Mouse (Mus musculus) midbrain, embryonic 15.5 days (tissue): Measurements from ENCODE around the gene Dlgap1. TPM values are rescaled to one million over a fixed set of nuclear protein-coding genes. Genes with fewer than 3 reads are reported as not detected.
"Not testable (repeated sequence)": the region's sequence is repeated elsewhere in the genome, so short reads cannot be mapped to it uniquely, and the experiment has no call there.

Experiments used
- ATAC-seq: fragments of 200-750 bp; cut with Nextera tagmentation; replicated peaks from 2 replicates; pipeline ENCODE4 v1.8.0; 2017; ENCODE audit warnings: moderate TSS enrichment
- H3K27ac ChIP-seq: fragments of 300-500 bp; sonication (generic); 2 replicates; pipeline ENCODE4 v1.5.1; 2015; ENCODE audit warnings: mild to moderate bottlenecking, inconsistent platforms
- H3K27me3 ChIP-seq: fragments of 300-500 bp; sonication (generic); replicated peaks from 2 replicates; pipeline ENCODE4 v1.6.1; 2015; ENCODE audit warnings: inconsistent platforms
- H3K36me3 ChIP-seq: fragments of 300-500 bp; sonication (generic); replicated peaks from 2 replicates; pipeline ENCODE4 v1.6.1; 2015; ENCODE audit warnings: inconsistent platforms
- H3K4me1 ChIP-seq: fragments of 300-500 bp; sonication (generic); 2 replicates; pipeline ENCODE4 v1.6.1; 2015; ENCODE audit warnings: inconsistent platforms
- H3K4me2 ChIP-seq: fragments of 300-500 bp; sonication (generic); 2 replicates; pipeline ENCODE4 v1.6.1; 2015; ENCODE audit warnings: inconsistent platforms, mild to moderate bottlenecking, moderate library complexity
- H3K4me3 ChIP-seq: fragments of 300-500 bp; sonication (generic); 2 replicates; pipeline ENCODE4 v1.5.1; 2015; ENCODE audit warnings: mild to moderate bottlenecking, inconsistent platforms
- H3K9ac ChIP-seq: fragments of 300-500 bp; sonication (generic); 2 replicates; pipeline ENCODE4 v1.6.1; 2015; ENCODE audit warnings: mild to moderate bottlenecking, inconsistent platforms
- H3K9me3 ChIP-seq: fragments of 300-500 bp; sonication (generic); 2 replicates; pipeline ENCODE4 v1.6.1; 2016; ENCODE audit warnings: inconsistent platforms
- WGBS: fragments of 180-500 bp; shearing (Covaris S2); methylation state at CpG from one replicate; pipeline ENCODE4 v1.1.7; 2015; ENCODE audit warnings: mixed read lengths; 5-methylcytosine and 5-hydroxymethylcytosine counted together
- polyA plus RNA-seq: library from polyadenylated mRNA; unstranded; fragments of >200 nt; fragmentation: Nextera tagmentation; extraction: Ambion mirVana; gene quantifications from 2 replicates; pipeline ENCODE4 v1.2.1, GENCODE M21; 2015

The Dlgap1 gene
- polyA plus RNA-seq, 1 experiment from 2014 or later = 28.4 TPM

GRCm38 (mm10) chr17:70828569-70828968 lies 859.7 kb downstream of the Dlgap1 start:
- H3K36me3 ChIP-seq = no peaks in the 10 kb centered on the region
- ATAC-seq = no peak
- WGBS = 89% methylated on average over 2 of the region's 2 CpGs
- no peak overlapping the region for H3K9ac ChIP-seq
- H3K27ac ChIP-seq = no peak overlapping the region
- no peak overlapping the region for H3K4me2 ChIP-seq
- H3K4me1 ChIP-seq = no peaks in the 10 kb centered on the region
- H3K4me3 ChIP-seq = no peak overlapping the region
- no peaks in the 10 kb centered on the region for H3K9me3 ChIP-seq
- 0 out of 2 replicates have a peak, but pooled peaks cover 2% of the 10 kb centered on the region for H3K27me3 ChIP-seq

- no peak overlapping the region for H3K4me3 ChIP-seq
- no peak overlapping the region for H3K4me2 ChIP-seq
- no peak overlapping the region for H3K27ac ChIP-seq
- H3K9me3 ChIP-seq = no peaks in the 10 kb centered on the region
- H3K36me3 ChIP-seq = no peaks in the 10 kb centered on the region
- ATAC-seq = no peak
- H3K9ac ChIP-seq = no peak overlapping the region
- H3K4me1 ChIP-seq = peaks cover under 1% of the 10 kb centered on the region; the same call in 1 of the 2 replicates
- WGBS = 85% methylated on average over 6 of the region's 6 CpGs
- no peaks in the 10 kb centered on the region for H3K27me3 ChIP-seq
Observed at GRCm38 (mm10) chr17:70829217-70829616, 860.3 kb downstream of the Dlgap1 start.

- Histone ChIP-seq H3K27me3 (no peaks in the 10 kb centered on the region), H3K9ac (no peak overlapping the region), H3K4me2 (no peak overlapping the region), H3K4me3 (no peak overlapping the region), H3K4me1 (peaks cover 7% of the 10 kb centered on the region), H3K36me3 (no peaks in the 10 kb centered on the region), H3K27ac (no peak overlapping the region), H3K9me3 (no peaks in the 10 kb centered on the region)
- ATAC-seq = no peak
- WGBS = 73% methylated on average over 23 of the region's 23 CpGs
Observed at GRCm38 (mm10) chr17:70829943-70830715, 861.3 kb downstream of the Dlgap1 start.

GRCm38 (mm10) chr17:70831591-70831990 lies 862.7 kb downstream of the Dlgap1 start:
- H3K36me3 ChIP-seq = no peaks in the 10 kb centered on the region
- no peak overlapping the region for H3K27ac ChIP-seq
- 87% methylated on average over 4 of the region's 4 CpGs for WGBS
- no peak overlapping the region for H3K9ac ChIP-seq
- no peaks in the 10 kb centered on the region for H3K27me3 ChIP-seq
- H3K4me2 ChIP-seq = no peak overlapping the region
- H3K4me1 ChIP-seq = peaks cover 12% of the 10 kb centered on the region
- H3K4me3 ChIP-seq = no peak overlapping the region
- ATAC-seq = no peak
- no peaks in the 10 kb centered on the region for H3K9me3 ChIP-seq

GRCm38 (mm10) chr17:70832544-70832943 lies 863.7 kb downstream of the Dlgap1 start:
- no peak overlapping the region for H3K9ac ChIP-seq
- no peaks in the 10 kb centered on the region for H3K9me3 ChIP-seq
- H3K27ac ChIP-seq = no peak overlapping the region
- ATAC-seq = no peak
- H3K27me3 ChIP-seq = 0 out of 2 replicates have a peak, but pooled peaks cover 3% of the 10 kb centered on the region
- peaks cover 12% of the 10 kb centered on the region for H3K4me1 ChIP-seq
- H3K36me3 ChIP-seq = no peaks in the 10 kb centered on the region
- WGBS = 97% methylated on average over 9 of the region's 9 CpGs
- no peak overlapping the region for H3K4me2 ChIP-seq
- H3K4me3 ChIP-seq = no peak overlapping the region

- no peaks in the 10 kb centered on the region for H3K9me3 ChIP-seq
- no peaks in the 10 kb centered on the region for H3K36me3 ChIP-seq
- H3K27me3 ChIP-seq = 0 out of 2 replicates have a peak, but pooled peaks cover 3% of the 10 kb centered on the region
- peak; percentile 72 for ATAC-seq
- 1% methylated on average over 29 of the region's 29 CpGs for WGBS
- peaks cover 12% of the 10 kb centered on the region for H3K4me1 ChIP-seq
- no peak overlapping the region for H3K27ac ChIP-seq
- peak overlapping the region; percentile 41 for H3K4me3 ChIP-seq
- peak overlapping the region; percentile 39 for H3K9ac ChIP-seq
- peak overlapping the region; percentile 75 for H3K4me2 ChIP-seq
Observed at GRCm38 (mm10) chr17:70834430-70834965, 865.6 kb downstream of the Dlgap1 start.

- no peaks in the 10 kb centered on the region for H3K9me3 ChIP-seq
Observed at GRCm38 (mm10) chr17:70835071-70835790, 866.4 kb downstream of the Dlgap1 start.

GRCm38 (mm10) chr17:70836820-70837219 lies 867.9 kb downstream of the Dlgap1 start:
- Histone ChIP-seq H3K4me1 (peaks cover 12% of the 10 kb centered on the region), H3K27ac (no peak overlapping the region), H3K4me2 (no peak overlapping the region), H3K36me3 (no peaks in the 10 kb centered on the region), H3K9me3 (no peaks in the 10 kb centered on the region), H3K4me3 (no peak overlapping the region), H3K27me3 (0 out of 2 replicates have a peak, but pooled peaks cover 3% of the 10 kb centered on the region), H3K9ac (no peak overlapping the region)
- WGBS = 42% methylated on average over 7 of the region's 7 CpGs
- no peak for ATAC-seq

More at GRCm38 (mm10) chr17:70835071-70835790, 866.4 kb downstream of the Dlgap1 start:
- Histone ChIP-seq H3K27ac (no peak overlapping the region), H3K4me1 (peaks cover 12% of the 10 kb centered on the region), H3K9ac (peak overlapping the region; percentile 39), H3K36me3 (no peaks in the 10 kb centered on the region), H3K27me3 (0 out of 2 replicates have a peak, but pooled peaks cover 3% of the 10 kb centered on the region), H3K4me2 (peak overlapping the region; percentile 75), H3K4me3 (peak overlapping the region; percentile 41)
- peak; percentile 38 for ATAC-seq
- under 1% methylated on average over 10 of the region's 10 CpGs for WGBS

- not testable (repeated sequence) for H3K27me3 ChIP-seq, H3K4me3 ChIP-seq, H3K27ac ChIP-seq, H3K9ac ChIP-seq, H3K9me3 ChIP-seq, H3K4me2 ChIP-seq, H3K36me3 ChIP-seq, ATAC-seq
- WGBS = 98% methylated on average over 5 of the region's 6 CpGs
- H3K4me1 ChIP-seq = peaks cover 12% of the 10 kb centered on the region
Observed at GRCm38 (mm10) chr17:70837474-70837873, 868.6 kb downstream of the Dlgap1 start.

- no peak overlapping the region for H3K4me2 ChIP-seq
- H3K36me3 ChIP-seq = no peaks in the 10 kb centered on the region
- no peak overlapping the region for H3K27ac ChIP-seq
- H3K4me3 ChIP-seq = no peak overlapping the region
- H3K27me3 ChIP-seq = 0 out of 2 replicates have a peak, but pooled peaks cover 3% of the 10 kb centered on the region
- no peak overlapping the region for H3K9ac ChIP-seq
- peaks cover 12% of the 10 kb centered on the region for H3K4me1 ChIP-seq
- no peak for ATAC-seq
- 86% methylated on average over 7 of the region's 7 CpGs for WGBS
- H3K9me3 ChIP-seq = no peaks in the 10 kb centered on the region
Observed at GRCm38 (mm10) chr17:70838031-70838430, 869.2 kb downstream of the Dlgap1 start.

- 57% methylated on average over 5 of the region's 5 CpGs for WGBS
- Histone ChIP-seq H3K9ac (no peak overlapping the region), H3K4me2 (no peak overlapping the region), H3K27ac (no peak overlapping the region), H3K27me3 (0 out of 2 replicates have a peak, but pooled peaks cover 3% of the 10 kb centered on the region), H3K36me3 (no peaks in the 10 kb centered on the region), H3K4me1 (peaks cover 12% of the 10 kb centered on the region), H3K4me3 (no peak overlapping the region), H3K9me3 (no peaks in the 10 kb centered on the region)
- no peak for ATAC-seq
Observed at GRCm38 (mm10) chr17:70838533-70838932, 869.7 kb downstream of the Dlgap1 start.

- Histone ChIP-seq H3K4me3 (no peak overlapping the region), H3K27ac (no peak overlapping the region), H3K9ac (no peak overlapping the region), H3K9me3 (no peaks in the 10 kb centered on the region), H3K4me1 (peaks cover 7% of the 10 kb centered on the region), H3K4me2 (no peak overlapping the region), H3K36me3 (no peaks in the 10 kb centered on the region), H3K27me3 (peaks cover 3% of the 10 kb centered on the region; the same call in 1 of the 2 replicates)
- WGBS = 82% methylated on average over 4 of the region's 4 CpGs
- no peak for ATAC-seq
Observed at GRCm38 (mm10) chr17:70843252-70843651, 874.4 kb downstream of the Dlgap1 start.
